Mouse (Mus musculus) heart, adult 2 months (tissue): ENCODE data around the gene Edc4.

Experiments
- CTCF ChIP-seq: fragments of 200-600 bp; IDR thresholded peaks from 2 replicates; pipeline ENCODE4 v1.8.1; 2022; ENCODE audit warnings: antibody characterized with exemption, mild to moderate bottlenecking, moderate library complexity
- EP300 ChIP-seq: fragments of 200-500 bp; IDR thresholded peaks from 2 replicates; pipeline ENCODE4 v1.6.1; 2011; ENCODE audit warnings: low read depth, low read length, control low read depth; ENCODE audit not compliant: insufficient read depth
- POLR2A ChIP-seq: fragments of 200-500 bp; IDR thresholded peaks from 2 replicates; pipeline ENCODE4 v1.6.1; 2011; ENCODE audit warnings: mild to moderate bottlenecking, low read depth, low read length, control low read depth; ENCODE audit not compliant: insufficient read depth

- no peak for TF ChIP-seq EP300
- TF ChIP-seq POLR2A, result no peak
- no peak for TF ChIP-seq CTCF
Observed at GRCm38 (mm10) chr8:105900941-105901616, 20.4 kb downstream of the Edc4 start.
